Mouse (Mus musculus) heart, adult 2 months (tissue): Measurements from ENCODE around the gene Plce1.

Experiments used
- CTCF ChIP-seq: fragments of 200-600 bp; IDR thresholded peaks from 2 replicates; pipeline ENCODE4 v1.8.1; 2022; ENCODE audit warnings: antibody characterized with exemption, mild to moderate bottlenecking, moderate library complexity
- POLR2A ChIP-seq: fragments of 200-500 bp; IDR thresholded peaks from 2 replicates; pipeline ENCODE4 v1.6.1; 2011; ENCODE audit warnings: mild to moderate bottlenecking, low read depth, low read length, control low read depth; ENCODE audit not compliant: insufficient read depth

DNA sequence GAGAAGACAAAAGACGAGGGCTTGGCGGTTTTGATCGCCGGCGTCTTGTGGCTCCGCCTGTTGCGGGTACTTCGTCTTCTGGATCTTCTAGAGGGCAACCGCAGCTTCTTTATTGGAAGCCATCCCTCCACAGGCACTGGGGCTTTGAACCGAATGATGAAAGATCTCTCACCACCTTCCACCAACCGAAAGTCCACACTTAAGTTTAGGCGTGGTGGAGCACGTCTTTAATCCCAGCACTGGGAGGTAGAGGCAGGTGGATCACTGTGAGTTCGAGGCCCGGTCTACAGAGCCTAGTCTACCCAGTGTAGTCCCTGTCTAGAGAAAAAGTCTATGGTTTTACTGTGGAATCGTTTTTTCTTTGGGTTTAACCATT, 338.5 kb downstream of the Plce1 start:
- TF ChIP-seq CTCF (no peak; the same call in 1 of the 2 replicates), POLR2A (no peak)
